Mouse (Mus musculus): ENCODE measurements around the gene A730009L09Rik.

Gene A730009L09Rik

GRCm38 (mm10) chr16:84560279-84560602, 45.3 kb downstream of the A730009L09Rik start:
- DNase-seq: no peak
